Mouse (Mus musculus) ES-E14 (cell line): ENCODE results near the gene Calr3.

Experiments
- CHD2 ChIP-seq: IDR thresholded peaks from 2 replicates; pipeline ENCODE4 v1.6.1; 2014; ENCODE audit warnings: mild to moderate bottlenecking, low read depth, low read length, inconsistent platforms
- HCFC1 ChIP-seq: IDR thresholded peaks from 2 replicates; pipeline ENCODE4 v1.6.1; 2012; ENCODE audit warnings: low read length, inconsistent platforms, borderline replicate concordance; ENCODE audit not compliant: insufficient read depth
- MAFK ChIP-seq: IDR thresholded peaks from 2 replicates; pipeline ENCODE4 v1.6.1; 2014; ENCODE audit warnings: mild to moderate bottlenecking, low read depth, low read length, inconsistent platforms; ENCODE audit not compliant: insufficient read depth
- ZC3H11A ChIP-seq: IDR thresholded peaks from 2 replicates; pipeline ENCODE4 v1.6.1; 2012; ENCODE audit warnings: low read depth, mild to moderate bottlenecking, inconsistent platforms, low read length, borderline replicate concordance
- ZNF384 ChIP-seq: IDR thresholded peaks from 2 replicates; pipeline ENCODE4 v1.6.1; 2012; ENCODE audit warnings: low read depth, low read length, inconsistent platforms

DNA sequence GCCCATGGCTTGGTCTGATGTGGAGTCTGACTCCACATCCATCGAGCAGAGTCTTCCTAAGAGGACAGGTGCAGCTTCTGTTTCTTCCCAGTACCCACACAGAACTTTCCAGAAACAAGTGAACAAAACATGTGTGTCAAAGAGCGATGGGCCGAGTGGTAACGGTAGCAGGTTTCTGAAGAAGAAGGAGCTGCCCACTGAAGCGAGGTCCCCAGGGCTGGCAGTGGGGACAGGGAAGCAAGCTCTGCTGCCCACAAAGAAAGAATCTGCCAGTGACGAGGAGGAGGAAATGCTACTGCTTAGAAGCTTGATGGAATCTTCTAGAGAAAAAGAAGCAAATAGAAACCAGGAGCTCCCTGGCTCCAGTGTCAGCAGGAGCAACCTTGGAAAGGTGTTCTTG is 1.4 kb upstream of the Calr3 start:
- TF ChIP-seq ZNF384, result no peak
- no peak for TF ChIP-seq MAFK
- no peak for TF ChIP-seq ZC3H11A
- no peak for TF ChIP-seq CHD2
- no peak for TF ChIP-seq HCFC1
